Mouse (Mus musculus) thymus, postnatal 4 days (tissue): ENCODE measurements around the gene Ptprh.
A peak's percentile ranks its signal among the peaks of the same experiment; 100 is the strongest.

ENCODE experiments used
- DNase-seq: peaks from one replicate; pipeline ENCODE4 v3.0.0; 2021

Ptprh gene

GRCm38 (mm10) chr7:4522292-4522691 lies 81.5 kb downstream of the Ptprh start:
- no peak for DNase-seq

- peak; percentile 78 for DNase-seq
These were observed 82.4 kb downstream of the Ptprh start for GRCm38 (mm10) chr7:4521231-4522003.

DNA sequence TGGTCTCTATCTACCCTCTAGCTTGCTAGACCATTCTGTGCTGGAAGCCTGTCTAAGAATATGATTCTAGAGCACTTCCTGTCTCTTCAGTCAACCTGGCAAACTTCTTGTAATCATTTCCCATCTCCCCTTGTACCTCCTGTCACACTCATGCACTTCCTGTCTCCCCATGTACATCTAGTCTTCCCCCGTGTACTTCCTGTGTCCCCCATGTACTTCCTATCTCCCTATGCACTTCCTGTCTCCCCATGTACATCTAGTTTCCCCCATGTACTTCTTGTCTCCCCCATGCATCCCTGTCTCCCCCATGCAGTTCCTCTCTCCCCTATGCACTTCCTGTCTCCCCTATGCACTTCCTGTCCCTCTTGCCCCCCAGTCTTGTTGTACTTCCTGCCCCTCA lies 85.4 kb downstream of the Ptprh start:
- no peak for DNase-seq

GRCm38 (mm10) chr7:4516332-4517050 lies 87.3 kb downstream of the Ptprh start, which contains the start of gene Tnnt1:
Gene Tnnt1, minus strand, starts transcription at chr7:4516382.
- DNase-seq, result no peak

- no peak for DNase-seq
These were observed 88.0 kb downstream of the Ptprh start for GRCm38 (mm10) chr7:4515853-4516252.

DNA sequence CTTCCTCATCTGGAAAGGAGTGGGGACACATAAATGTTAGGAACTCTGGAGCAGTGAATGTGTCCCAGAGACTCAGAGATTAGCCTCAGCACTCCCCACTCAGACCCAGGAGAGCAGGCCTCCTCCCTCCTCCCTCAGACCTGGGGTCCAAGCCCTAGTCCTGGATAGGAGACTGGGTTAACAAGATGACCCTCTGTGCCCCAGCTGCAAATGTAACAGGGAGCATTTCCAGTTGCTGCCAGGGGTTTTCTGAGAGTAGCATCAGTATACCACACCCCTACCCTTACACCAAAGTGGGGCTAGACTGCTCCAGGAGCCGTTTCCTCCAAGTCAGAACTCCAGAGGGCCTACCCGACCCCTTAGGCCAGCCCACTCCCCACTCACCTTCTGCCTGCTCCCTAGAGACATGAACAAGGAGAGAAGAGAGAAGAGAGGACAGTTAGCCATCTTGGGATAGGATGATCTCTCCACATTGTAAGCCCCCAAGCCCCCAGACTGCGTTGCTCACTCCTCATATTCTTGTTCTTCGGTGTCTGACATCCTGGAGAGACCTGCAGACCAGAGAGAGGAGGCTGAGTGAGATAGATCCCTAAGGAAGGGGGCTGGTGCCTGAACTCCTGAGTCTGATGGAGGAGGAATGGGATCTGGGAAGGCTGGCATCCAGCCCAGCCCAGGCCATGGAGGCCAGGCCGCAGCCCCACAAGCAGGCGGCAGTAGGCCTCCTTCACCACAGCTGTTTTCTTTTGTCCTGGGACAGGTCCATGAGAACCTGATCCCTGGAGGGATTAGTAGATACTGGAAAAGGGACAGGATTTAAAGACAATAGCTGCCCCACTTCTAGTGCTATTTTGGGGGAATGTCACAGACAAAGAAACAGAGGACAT lies 89.8 kb downstream of the Ptprh start:
- DNase-seq, result no peak

DNA sequence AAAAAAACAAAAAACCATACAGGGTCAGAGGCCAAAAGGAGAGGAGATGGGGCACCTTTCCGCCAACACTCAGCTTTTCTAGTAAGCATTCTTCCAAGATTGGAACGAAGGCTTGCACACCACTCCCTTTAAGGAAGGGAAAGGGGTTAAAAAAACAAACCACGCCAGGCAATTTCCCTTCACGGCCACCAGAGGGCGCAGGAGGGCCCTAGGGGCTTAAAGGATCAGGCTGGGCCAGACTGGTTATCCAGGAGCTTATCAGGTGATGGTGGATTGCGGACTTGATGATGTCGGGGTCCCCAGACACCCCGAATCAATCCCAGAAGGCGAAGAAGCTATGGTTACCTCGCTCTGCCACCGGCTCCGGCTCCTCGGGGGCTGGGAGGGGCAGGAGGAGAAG lies 90.6 kb downstream of the Ptprh start:
- DNase-seq, result peak; percentile 75

DNA sequence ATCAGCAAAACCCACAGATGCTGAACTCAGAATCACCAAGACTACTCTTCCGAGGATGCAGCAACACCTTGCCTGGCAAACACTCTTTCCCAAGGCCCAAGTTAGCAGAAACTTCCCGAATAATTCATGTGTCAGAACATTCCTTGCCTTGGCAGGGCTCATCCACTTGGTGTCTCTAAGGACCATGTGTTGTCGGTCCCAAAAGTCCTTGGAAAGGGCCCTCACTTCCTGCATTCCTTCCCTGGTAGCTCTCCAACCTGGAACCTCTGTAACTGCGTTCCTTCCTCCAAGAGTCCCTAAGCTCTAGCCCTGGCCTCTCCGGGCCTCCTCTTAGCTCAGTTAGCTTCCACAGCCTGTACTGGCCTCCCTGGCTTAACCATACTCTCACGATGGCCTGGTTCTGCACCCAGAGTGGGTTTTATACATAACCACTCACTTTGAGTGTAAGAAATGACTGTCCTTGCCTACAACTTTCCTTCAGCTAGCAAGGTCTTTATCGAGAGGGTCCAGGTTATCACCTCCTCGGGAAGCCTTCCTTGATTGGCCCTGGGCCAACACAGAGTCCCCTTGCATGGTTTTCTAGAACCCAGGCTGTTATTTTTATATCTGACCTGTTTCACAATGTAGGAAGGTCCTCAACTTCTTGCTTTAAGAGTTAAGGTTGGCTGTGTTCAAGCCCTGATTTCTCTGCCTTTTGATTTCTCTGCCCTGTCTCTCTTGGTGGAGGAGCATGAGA lies 92.2 kb downstream of the Ptprh start:
- no peak for DNase-seq

DNA sequence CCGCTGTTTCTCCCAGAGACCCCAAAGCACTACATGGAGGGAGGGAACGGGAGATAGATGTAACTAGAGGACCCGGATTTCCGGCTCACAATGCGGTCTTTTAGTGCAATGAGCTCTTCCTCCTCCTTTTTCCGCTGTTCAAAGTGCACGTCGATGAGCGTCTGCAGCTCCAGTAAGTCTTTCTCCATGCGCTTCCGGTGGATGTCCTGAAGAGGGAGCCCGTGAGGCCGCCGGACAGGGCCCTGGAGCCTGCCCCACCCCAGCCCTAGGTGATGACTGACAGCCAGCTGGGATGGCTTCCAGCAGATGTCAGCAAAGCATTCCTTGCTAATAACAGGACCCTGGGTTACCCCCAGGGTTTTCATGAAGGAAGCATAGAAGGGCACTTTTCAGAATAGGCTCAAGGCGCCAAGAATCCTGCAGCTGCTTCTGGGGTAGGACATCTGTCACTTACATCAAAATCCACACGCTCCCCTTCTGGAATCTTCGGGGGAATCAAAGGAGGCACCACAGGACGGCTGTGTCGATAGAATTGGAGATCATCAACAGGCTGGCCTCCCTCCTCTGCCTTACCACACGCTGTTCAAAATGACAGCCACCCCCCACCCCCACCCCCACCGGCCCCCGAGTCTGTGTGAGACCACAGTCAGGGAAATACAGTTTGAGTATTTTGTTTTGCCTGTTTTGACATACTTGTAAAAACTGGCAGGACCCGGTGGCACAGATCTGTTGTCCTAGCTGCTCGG lies 93.8 kb downstream of the Ptprh start:
- peak; percentile 83 for DNase-seq

DNA sequence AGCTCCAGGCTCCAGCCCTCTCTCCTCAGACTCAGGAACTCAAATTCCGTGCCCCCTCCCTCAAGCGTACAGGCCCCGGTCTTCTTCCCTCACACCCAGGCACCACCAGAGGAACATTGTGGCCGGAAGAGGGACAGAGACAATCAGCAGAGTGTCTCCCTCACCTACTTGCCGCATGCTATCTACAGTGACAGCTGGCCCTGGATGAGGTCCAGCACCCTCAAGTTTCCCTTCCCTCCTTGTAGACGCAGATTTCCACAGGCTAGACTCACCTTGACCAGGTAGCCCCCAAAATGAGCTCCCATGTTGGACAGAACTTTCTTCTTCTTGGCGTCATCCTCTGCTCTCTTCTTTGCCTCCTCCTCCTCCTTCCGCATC lies 95.1 kb downstream of the Ptprh start:
- DNase-seq, result no peak

DNA sequence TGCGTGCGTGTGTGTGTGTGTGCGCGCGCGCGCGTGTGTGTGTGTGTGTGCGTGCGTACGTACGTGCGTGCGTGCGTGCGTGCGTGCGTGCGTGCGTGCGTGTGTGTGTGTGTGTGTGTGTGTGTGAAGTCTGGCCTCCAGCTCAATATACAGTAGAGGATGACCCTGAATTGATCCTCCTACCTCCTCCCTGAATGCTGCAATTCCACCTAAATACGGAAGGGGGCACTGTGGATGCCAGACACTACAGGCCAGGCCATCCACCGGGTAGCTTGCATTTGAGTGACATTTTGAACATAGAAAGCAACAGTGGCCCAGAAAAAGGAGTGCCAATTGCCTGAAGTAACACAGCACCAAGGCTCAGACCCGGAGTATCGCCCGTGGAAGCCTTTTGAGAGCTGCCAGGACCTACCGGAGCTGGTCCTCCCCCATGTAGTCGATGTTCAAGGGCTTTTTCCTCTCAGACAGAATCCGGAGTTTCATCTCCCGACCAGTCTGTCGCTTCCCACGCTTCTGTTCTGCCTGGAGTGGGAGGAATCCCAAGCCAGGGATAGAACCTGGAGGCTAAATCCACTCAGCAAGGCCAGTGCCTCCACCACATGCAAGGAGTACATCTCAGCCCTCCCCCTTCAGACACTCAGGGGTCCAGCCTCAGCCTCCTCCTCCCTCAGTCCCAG lies 95.6 kb downstream of the Ptprh start:
- no peak for DNase-seq

- no peak for DNase-seq
These were observed 96.6 kb downstream of the Ptprh start for GRCm38 (mm10) chr7:4507220-4507619.

DNA sequence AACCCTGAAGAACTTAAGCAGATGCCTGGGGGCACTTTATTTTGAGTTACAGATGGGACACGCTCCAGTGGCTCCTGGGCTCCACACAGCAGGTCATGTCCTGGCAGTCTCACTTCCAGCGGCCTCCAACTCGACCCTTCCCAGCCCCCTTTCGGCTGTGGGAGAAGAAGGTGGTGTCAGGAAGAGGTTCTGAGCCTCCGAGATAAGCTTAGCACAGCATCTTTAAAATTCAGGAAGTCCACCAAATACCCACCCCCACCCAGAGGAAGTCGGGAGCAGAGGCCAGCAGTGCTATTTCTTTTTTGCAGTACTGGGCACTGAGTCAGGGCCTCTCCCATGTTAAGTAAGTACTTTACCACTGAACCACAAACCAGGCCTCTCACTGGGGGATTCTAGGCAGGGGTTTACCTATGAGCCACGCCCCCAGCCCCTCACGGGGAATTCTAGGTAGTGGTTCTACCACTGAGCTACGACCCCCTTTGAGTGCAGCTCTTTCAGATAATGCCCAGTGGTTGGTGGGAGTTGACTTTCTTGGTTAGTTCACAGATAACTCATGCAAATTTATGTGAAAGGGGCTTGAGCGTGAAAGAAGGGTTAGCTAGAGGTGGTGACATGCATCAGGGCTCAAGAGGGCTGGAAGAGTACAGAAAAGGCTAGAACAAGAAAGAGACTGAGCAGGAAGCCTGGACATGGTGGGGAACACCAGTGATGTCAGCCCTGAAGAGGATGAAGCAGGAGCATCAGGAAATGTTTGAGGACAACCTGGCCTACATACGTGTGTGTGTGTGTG lies 99.0 kb downstream of the Ptprh start:
- DNase-seq, result no peak

GRCm38 (mm10) chr7:4503858-4504257 lies 100.0 kb downstream of the Ptprh start:
- no peak for DNase-seq

GRCm38 (mm10) chr7:4503100-4503499 lies 100.7 kb downstream of the Ptprh start:
- no peak for DNase-seq

DNA sequence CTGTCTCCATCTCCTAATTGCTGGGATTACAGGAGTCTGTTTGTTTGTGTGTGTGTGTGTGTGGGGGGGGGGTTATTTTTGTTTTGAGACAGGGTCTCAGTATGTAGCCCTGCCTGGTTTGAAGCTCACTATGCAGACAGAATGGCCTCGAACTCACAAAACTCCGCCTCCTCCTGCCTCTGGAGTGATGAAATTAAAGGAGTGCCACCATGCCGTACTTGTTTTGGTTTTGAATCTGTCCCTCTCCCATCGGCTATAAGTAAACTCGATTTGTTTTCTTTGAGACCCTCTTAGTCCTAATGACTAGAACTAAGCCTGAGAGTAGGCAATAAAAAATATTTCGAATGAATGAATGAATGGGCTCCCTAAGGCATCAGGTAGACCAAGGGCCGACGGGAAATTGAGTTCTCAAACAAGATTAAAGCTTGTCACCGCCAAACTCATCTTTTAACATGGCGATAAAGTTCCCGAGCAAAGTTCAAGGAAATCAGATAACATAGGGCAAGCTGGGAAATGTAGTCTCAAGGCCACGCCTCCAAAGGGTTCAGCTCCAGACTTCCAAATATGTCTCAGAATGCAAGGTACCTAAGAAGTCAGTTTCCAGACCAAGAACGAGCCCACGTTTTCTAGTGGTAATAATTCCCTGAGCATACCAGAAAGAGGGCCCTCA lies 101.3 kb downstream of the Ptprh start:
- no peak for DNase-seq

DNA sequence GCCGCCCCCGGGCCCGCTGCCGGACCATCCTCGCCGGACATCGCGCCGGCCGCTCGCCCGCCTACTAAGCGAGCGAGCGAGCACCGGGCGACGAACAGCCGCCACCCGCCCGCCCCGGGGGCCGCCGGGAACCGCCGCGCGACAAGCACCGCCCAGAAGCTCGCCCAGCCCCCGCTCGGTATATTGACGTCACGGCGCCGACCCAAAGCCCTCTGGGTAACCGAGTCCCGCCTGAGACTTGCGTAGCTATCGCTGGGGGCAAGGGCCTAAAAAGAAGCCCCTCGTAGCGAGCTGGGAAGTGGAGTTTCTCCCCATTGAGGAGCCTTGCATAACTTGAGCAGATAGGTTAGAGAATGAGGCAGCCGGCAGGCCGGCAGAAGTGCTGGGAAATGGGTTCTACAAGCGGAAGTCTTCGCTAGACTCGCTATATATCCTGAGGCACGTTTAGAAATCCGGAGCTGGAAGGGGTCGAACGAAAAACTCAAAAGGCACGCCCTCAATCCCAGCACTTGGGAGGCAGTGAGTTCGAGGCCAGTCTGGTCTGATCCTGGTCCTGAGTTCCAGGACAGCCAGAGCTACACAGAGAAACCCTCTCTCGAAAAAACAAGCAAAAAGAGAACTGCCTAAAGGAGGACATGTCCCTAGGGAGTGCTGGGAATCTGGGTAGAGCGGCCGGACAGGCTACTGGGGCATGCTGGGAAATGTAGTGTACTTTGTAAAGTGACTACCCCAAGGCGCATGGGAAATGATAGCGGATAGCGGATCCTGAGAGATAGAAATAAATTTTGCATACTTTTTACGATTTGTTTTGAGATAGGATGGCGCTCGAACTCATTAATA lies 102.1 kb downstream of the Ptprh start, which contains the start of gene Ppp1r12c:
TSS of gene Ppp1r12c (minus strand) at position 123 of the 840 bp plus-strand sequence.
- DNase-seq, result peak; percentile 96

GRCm38 (mm10) chr7:4500892-4501471 lies 102.9 kb downstream of the Ptprh start:
- DNase-seq, result peak; percentile 72
